Mouse (Mus musculus) kidney, embryonic 15.5 days (tissue): ENCODE measurements at regions not wholly inside any gene's neighbourhood (a gene's known extent, or its start where the extent isn't known, plus 50 kb on each side); places are given as distances from the start of the nearest gene placed in this dataset.

Experiments used
- ATAC-seq: fragments of 200-750 bp; cut with Nextera tagmentation; replicated peaks from 2 replicates; pipeline ENCODE4 v1.8.0; 2017; ENCODE audit warnings: moderate TSS enrichment; ENCODE audit not compliant: low FRiP score
- H3K27ac ChIP-seq: fragments of 300-500 bp; sonication (generic); 2 replicates; pipeline ENCODE4 v1.5.1; 2015; ENCODE audit warnings: mild to moderate bottlenecking, inconsistent platforms
- H3K27me3 ChIP-seq: fragments of 300-500 bp; sonication (generic); 2 replicates; pipeline ENCODE4 v1.6.1; 2015; ENCODE audit warnings: inconsistent platforms
- H3K36me3 ChIP-seq: fragments of 300-500 bp; sonication (generic); 2 replicates; pipeline ENCODE4 v1.6.1; 2015; ENCODE audit warnings: inconsistent platforms
- H3K4me1 ChIP-seq: fragments of 300-500 bp; sonication (generic); 2 replicates; pipeline ENCODE4 v1.6.1; 2015; ENCODE audit warnings: inconsistent platforms
- H3K4me2 ChIP-seq: fragments of 300-500 bp; sonication (generic); 2 replicates; pipeline ENCODE4 v1.6.1; 2015; ENCODE audit warnings: moderate library complexity, mild to moderate bottlenecking, inconsistent platforms
- H3K4me3 ChIP-seq: fragments of 300-500 bp; sonication (generic); replicated peaks from 2 replicates; pipeline ENCODE4 v1.5.1; 2015; ENCODE audit warnings: mild to moderate bottlenecking, inconsistent platforms
- H3K9ac ChIP-seq: fragments of 300-500 bp; sonication (generic); 2 replicates; pipeline ENCODE4 v1.6.1; 2015; ENCODE audit warnings: mild to moderate bottlenecking, inconsistent platforms
- H3K9me3 ChIP-seq: fragments of 300-500 bp; sonication (generic); replicated peaks from 2 replicates; pipeline ENCODE4 v1.6.1; 2016; ENCODE audit warnings: inconsistent platforms

DNA sequence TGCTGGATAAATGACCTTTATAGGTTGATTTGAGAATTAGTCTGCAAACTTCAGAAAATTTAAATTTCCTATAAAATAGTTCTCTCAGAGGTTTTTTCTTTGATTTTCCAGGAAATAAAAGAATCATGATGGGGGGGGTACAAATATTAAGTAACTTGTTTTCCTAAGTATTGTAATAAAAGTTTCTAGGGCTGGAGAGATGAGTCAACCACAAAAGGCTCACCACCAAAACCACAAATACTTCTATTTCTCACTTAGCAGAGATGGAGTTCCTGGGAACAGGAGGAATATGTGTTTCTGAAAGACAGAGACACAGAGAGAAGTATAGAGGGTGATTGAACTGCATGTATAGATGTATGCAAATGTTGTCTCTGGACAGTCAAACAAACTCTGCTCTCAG is 144.3 kb downstream of the Slc5a7 start:
- no peak overlapping the region for H3K9ac ChIP-seq
- ATAC-seq = no peak
- peaks cover 4% of the 10 kb centered on the region; the same call in 1 of the 2 replicates for H3K4me1 ChIP-seq
- H3K27ac ChIP-seq = no peak overlapping the region
- H3K4me2 ChIP-seq = no peak overlapping the region
- H3K27me3 ChIP-seq = no peaks in the 10 kb centered on the region
- H3K36me3 ChIP-seq = no peaks in the 10 kb centered on the region
- no peaks in the 10 kb centered on the region for H3K9me3 ChIP-seq
- no peak overlapping the region for H3K4me3 ChIP-seq
